Mouse (Mus musculus) layer of hippocampus, adult 11-12 months (tissue): ENCODE measurements around the gene Cyp4f13.

ENCODE experiments used
- DNase-seq: peaks from one replicate; pipeline ENCODE4 v3.0.0; 2022; ENCODE audit warnings: low spot score

Cyp4f13 gene

DNA sequence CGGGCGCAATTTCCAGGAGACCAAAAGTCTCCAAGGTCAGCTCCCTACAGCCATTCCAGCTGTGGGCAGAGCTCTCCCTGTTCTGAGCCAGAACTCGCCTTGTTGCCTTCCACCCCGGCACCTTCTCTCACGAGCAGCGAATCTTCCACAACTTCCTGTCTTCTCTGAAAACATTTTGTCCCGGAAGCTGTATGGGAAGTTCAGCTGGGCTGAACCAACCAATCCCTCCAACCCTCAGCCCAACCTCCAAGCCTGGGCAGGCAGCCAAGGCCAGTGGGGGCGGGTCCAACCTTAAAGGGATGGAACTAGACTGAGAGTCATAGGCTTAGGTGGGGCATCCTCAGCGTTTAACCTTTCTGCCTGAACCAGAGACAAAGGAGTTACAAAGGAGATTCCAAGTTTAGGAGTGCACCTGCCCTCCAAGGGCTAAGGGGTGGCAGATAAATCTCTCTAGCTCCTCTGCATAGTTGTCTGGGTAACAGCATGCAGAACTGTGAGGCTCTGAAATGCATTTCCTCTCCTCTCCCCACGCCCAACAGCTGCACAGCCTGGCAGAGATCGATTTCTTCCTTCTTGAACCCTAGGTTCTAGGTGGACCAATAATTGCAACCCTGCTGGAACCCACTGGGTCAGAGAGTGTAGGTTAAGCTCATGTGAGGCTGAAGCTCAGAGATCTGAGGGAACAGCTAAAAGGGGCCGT, at the start of gene Cyp4f13:
Gene Cyp4f13 (minus strand): TSS at position 188 of the 700 bp plus-strand sequence.
- peak; percentile 95 for DNase-seq

DNA sequence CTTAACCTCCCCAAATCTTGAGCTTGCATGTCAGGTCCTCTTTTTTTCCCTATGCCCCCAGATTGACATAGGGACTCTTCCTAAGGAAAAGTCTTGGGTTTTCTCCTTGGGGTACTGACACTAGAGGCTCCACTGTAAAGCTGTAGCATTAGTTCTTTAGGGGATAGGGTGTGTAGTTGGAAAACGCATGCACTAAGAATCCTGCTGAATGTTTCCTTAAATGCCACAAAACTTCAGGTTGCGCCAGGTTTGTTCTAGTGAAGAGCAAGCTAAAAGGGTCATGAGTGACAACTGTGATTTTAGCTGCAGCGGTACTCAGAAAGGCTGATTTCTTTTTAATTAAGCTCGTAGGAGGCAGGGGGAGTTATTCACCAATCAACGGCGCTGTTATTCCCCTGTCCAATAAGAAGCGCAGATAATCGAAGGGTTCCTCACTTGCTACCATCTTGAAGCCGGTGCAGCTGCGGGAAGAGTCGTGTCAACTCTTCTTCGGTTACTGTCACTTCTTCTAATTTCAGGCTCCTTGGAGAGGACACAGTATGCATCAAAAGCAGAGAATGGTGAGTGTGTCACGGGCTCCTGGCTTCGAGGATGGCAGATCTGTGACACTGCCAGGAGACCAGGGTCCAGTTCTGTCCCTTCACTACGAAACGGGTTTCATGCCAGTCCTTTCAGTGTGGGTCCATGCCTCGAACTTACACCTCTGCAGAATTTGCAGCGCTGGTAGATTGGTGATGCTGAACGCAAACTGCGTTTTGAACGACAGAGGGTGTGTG, 45.7 kb upstream of the Cyp4f13 start, which contains the start of gene Zfp952:
Gene Zfp952 (plus strand): TSS at position 431 of the 776 bp plus-strand sequence.
- DNase-seq = peak; percentile 94

DNA sequence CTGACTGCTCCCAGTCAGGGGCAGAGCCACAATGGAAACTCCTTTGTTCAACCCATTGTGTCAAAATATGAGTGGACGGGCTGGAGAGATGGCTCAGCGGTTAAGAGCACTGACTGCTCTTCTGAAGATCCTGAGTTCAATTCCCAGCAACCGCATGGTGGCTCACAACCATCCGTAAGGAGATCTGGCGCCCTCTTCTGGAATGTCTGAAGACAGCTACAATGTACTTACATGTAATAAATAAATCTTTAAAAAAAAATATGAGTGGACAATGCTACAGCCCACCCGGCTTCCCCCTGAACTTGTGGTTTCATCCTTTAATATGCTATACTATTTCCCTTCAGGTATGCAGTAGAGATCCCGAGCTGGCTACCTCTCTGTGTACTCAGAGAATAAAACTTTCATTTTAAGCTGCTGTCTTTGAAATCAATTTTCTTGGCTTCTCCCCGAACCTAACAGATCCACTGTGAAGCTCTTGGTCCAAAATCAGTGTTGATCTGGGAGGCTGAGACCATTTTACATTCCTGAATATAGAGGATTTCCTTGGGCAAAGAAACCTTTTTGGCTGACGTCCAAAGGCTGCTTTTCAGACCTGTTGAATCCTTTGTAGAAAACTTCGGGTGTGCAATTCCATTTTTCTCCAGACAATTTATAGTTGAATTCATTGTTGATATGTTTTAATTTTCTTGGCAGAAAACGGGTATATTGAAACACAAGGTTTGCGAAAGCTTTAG, 44.9 kb upstream of the Cyp4f13 start:
- no peak for DNase-seq

DNA sequence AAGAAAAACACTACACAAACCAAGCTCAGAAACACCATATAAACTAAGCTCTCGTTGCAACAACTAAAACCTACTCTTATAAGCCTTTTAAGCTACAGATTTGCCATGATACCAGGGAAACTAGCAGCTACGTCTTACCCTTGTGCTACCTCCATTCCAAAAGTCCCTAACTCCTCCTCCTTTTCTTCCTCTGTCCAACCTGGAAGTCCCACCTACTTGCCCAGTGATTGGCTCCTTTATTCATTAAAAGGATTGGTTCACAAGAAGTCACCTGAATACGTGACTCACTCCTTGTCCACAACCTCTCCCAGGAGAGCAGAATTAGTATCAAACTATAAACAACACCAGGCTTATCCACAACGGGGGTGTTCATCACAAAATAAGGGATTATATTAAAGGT, 39.1 kb upstream of the Cyp4f13 start:
- no peak for DNase-seq

DNA sequence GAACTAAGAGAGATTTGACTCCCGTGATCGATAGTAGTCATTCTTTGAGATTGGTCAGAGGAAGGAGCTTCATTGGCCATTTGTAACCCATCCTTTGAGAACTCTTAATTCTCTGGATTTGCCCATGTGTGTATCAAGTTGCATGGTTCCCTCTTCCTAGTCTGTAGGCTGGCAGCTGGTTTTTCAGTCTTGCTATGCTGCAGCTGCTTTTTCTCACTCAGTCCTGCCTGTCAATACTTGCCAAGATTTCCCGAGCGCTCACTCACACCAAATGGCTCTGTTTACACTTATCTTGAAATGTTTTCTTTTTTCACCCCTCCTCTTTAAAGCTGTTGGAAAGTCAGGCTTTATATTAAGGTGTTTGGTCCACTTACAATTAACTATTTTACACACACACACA, 34.2 kb upstream of the Cyp4f13 start:
- DNase-seq = no peak

DNA sequence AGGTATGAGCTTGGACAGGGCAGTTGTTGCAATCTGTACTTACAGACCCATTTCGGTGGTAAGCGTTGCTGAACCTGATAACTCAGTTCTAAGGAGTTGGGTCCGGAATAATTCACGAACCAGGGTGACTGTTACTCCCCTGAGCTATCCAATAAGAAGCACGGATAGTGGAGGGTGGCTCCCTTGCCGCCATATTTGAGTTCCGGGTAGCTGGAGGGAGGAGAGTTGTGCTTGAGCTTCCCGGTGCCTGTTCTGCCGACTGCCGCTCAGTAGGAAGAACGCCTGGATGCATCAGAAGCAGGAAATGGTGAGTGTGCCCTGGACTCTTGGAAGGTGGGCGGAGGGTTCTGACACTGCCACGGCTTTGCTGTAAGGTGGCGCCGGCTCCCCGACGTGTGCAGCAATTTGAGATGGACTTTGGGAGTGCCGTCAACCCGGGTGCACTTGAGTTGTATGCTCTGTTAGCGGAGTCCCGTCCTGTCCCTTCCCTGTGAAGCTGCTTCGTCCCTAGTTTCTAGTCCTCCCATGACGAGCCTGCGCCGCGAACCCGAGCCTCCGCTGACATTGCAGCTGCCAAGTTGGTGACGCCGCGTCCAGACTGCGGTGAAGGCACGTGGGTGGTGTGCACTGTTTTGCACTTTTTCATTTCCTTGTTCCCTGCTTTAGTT, 18.6 kb upstream of the Cyp4f13 start, which contains the start of gene Zfp472:
Gene Zfp472 (plus strand): TSS at position 192 of the 668 bp plus-strand sequence.
- peak; percentile 94 for DNase-seq

DNA sequence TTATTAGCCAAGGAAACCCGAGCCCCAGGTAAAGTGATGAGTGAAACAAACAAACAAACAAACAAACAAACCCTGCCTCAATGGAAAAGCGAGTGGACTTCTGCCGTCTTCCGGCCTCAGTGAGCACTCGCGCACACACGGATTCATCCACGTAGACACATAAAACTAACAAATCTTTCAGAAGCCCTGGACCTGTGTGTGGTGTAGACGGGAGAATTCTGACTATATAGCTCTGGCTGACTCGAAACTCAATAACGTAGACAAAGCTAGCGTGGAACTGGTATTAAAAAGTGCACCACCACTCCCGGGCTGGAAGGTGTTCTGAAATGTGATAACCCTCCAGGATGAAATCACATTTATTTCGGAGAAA, 18.0 kb upstream of the Cyp4f13 start:
- no peak for DNase-seq

DNA sequence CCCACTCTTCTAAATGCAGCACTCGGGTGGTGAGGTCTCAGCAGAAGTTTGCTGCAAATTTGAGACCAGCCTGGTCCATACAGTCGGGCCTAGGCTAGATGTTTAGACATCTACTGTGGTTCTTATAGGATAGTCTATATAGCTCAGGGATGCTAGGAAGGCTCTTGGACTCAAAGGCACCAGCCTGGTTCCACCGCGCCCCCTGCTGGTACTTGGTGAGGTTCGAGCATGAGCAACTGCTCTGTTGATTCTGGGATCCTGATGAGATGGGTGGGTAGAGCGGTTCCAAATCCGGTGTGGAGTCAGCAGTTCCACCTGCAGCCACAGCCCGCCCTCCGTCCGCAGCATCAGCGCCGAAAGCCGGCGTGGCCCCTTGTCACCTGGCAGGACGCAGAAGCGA, 4.2 kb upstream of the Cyp4f13 start:
- peak; percentile 91 for DNase-seq

DNA sequence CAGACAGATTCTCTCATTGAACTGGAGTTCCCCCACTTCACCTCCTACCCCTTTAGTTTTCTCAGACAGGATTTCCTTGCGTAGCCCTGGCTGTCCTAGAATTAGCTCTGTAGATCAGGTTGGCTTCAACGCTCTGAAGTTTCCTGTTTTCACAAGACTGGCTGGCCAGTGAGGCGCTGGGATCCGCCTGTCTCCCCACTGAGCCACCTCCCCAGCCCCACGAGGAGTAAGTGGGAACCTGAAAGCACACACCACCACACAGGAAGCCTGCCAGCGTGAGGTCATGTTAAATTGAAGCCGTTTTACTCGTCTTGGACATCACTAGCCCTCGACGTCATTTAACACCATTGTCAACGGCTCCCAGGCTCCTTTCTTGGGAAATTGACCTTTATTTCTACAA, 3.8 kb upstream of the Cyp4f13 start:
- DNase-seq = no peak

DNA sequence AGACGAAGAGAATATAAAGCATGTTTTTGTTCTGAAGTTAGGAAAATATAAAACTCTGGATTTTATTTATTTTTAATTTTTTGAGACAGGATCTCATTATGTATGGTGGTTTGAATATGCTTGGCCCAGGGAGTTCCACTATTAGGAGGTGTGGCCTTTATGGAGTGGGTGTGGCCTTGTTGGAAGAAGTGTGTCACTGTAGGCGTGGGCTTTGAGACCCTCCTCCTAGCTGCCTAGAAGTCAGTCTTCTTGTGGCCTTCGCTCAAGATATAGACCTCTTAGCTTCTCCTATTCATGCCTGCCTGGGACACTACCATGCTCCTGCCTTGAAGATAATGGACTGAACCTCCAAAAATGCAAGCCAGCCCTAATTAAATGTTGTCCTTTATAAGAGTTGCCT, 2.9 kb upstream of the Cyp4f13 start:
- DNase-seq = no peak

DNA sequence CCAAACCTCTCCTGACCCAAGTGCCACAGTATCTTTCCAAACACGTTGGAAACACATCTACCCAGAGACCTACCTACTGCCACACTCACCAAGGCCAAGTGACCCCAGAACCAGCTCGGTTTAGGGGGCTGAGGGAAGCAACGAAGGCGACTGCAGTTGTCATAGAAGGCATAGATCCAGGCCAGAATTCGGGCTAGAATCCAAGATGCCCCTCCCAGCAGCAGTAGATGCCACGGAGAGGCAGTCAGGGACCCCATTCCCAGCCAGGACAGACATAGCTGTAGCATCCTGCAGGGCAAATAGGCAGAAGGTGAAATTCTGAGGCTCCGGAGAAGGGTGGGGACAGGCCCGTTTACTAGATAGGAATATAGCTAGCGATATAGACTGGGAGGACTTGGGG, 486 bp downstream of the Cyp4f13 start:
- no peak for DNase-seq

DNA sequence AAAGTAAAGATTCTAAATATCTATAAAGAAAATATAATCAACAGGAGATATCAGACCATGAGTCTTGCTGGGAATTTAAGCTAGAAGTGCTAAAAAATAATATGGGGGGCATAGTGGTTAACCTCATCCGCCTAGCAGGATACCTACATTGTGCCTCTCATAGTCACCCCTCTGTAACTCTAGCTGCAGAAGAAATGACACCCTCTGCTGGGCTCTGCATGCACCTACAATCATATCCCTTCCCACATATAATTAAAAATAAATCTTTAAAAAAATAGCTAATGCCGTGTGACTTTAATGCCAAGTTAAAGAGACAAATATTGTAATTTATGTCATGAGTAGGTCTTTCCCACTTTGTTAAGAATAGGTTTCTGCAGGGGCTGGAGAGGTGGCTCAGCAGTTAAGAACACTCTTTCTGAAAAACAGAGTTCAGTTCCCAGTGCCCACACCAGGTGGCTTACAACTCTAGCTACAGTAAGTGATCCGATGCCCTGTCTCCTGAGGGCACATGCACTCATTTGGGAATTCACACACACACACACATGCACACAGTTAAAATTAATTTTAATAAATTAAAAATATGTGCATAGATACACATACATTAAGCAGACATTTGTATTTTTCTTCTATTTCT, 2.7 kb downstream of the Cyp4f13 start:
- DNase-seq = no peak

DNA sequence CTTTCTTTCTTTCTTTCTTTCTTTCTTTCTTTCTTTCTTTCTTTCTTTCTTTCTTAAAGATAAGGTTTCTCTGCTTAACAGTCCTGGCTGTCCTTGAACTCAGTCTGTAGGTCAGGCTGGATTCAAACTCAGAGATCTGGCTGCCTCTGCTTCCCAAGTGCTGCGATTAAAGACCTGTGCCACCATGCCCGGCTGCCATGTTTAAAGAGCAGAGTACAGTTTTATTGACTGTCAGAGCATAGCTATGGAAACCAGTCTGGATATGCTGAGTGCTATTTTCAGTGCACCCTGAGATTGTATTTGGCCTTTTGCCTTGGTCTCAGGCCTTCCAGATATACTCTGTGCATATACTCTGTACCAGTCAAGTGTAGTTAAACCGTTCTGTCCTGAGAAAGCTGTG, 3.5 kb downstream of the Cyp4f13 start:
- no peak for DNase-seq

DNA sequence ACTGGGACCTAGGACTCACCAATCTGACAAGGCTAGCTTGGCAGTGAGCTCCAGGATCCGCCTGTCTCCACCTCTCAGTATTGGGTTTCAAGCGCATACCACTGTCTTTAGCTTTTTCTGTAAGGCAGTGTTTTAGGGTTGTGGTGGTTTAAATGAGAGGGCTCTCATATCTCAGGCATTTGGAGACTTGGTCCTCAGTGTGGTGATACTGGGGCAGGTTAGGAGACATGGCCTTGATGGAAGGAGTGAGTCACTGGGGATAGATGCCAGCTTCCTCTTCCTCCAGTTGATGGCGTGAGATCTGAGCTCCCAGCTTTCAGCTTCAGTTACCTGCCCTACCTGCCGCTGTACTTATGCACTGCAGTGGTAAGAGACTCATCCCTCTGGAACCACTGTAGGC, 7.4 kb downstream of the Cyp4f13 start:
- DNase-seq = no peak

DNA sequence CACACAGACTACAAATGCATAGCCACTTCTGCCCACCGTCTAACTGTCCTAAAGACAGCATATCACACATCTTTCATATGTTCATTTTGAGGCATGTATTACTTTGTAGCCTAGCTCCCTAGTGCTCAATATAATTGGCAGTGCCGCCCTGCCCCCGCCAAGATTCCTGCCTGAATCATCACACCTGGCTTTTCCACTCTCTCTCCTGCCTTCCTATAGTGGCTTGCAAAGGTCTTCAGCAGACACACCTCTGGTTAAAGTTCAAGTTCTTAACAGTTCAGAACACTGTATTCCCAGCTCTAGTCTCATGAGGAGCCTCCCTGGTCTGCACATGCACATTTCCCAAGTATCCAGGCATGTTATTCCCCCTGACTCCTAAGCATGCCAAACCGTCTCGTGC, 19.4 kb downstream of the Cyp4f13 start:
- no peak for DNase-seq

DNA sequence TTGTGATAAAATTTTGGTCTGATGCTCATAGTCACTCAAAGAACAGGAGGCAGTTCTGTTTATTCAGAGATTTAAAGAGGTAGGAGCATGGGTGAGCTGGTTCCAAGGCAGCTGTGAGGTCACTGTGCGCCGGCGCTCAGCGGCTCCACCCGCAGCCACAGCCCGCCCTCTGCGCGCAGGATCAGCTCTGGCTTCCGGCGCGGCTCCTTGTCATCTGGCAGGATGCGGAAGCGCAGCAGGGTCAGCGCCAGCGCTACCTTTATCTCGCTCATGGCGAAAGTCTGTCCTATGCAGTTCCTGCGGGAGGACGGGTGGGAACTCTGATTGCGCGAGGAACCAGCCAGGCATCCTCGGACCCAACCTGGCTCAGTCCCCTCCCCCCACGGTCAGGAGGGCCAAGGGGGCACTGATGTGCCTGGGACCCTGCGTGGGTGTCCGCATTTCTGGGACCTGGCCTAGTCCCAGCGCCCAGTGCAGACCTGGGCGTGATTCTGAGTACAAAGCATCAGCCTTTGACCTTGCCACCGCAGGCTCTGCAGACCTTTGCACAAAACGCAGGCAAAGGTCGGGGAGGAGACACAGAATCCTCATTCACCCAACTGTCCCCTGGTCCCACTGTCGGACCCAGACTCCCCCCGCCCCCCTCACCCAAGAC, 22.4 kb downstream of the Cyp4f13 start:
- peak; percentile 65 for DNase-seq

DNA sequence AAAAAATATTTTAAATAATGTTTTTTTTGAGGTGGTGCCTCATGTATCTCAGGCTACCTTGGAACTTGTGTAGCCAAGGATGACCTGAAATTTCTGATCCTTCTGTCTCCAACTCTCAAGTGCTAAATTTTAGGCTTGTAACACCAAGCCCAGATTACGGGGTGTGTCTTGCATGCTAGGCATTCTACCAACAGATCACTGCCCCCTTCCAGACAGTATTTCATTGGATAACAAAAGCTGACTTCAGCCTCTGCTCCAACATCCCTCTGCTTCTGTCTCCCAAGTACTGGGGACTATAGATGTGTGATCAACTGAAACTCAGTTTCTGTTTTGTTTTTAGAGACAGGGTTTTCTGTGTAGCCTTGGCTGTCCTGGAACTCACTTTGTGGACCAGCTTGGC, 23.5 kb downstream of the Cyp4f13 start:
- no peak for DNase-seq

DNA sequence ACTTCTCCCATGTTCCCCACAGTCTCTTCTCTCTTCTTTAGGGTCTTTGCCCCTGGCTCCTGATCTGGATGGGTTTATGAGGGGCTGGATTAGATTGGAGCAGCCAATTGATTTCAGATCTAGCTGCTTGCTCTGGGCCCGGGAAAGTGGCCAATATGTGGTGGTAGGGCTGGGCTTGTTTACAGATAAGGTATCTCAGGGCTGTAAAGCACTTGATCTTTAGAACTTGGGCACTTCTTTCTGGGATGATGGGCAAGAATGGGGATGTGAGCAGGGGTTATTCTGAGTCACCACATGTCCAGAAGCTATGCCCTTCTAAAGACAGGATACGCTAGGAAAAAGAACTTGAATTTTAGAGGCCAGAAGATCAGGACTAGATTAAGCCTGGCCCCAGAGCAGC, 28.1 kb downstream of the Cyp4f13 start:
- no peak for DNase-seq

DNA sequence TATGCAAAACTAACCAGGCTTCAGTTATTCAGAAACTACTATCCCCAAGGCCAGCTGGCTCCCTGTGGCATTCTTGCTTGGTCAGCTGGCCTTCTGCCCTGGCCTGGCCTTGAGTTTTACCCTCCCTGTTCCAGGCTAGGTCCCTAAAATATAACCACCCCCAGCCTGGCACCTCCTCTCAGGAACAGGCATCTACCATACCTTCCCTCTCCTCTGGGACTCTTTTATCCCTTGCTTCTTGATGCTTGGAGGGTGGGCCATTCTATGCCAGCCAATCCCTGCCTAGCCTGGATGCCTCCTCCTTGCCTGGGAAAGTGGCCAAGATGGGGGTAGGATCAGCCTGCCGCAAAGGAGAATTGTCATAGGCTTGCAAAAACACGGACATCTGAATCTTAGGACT, 30.1 kb downstream of the Cyp4f13 start, which contains the start of gene Cyp4f14:
Gene Cyp4f14 (minus strand): TSS at position 212 of the 400 bp plus-strand sequence.
- no peak for DNase-seq

DNA sequence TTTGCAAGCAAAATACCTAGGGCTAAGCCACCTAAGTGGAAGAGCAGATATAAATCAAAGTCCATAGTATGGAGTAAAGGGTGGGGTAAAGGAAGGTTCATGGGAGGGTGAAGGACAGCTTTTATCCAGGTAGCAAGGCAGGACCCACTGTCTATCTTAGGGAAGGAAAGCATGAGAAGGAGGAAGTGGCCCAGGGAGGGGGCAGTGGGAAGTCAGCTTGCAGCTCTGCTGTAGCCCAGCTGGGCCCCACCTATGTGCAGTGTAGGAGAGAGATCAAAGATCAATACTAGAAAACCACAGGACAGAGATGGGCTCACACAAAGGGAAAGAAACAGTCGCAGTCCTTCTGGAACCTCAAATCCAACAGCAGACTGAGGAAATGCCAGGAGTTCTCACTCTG, 31.1 kb downstream of the Cyp4f13 start:
- DNase-seq = no peak

DNA sequence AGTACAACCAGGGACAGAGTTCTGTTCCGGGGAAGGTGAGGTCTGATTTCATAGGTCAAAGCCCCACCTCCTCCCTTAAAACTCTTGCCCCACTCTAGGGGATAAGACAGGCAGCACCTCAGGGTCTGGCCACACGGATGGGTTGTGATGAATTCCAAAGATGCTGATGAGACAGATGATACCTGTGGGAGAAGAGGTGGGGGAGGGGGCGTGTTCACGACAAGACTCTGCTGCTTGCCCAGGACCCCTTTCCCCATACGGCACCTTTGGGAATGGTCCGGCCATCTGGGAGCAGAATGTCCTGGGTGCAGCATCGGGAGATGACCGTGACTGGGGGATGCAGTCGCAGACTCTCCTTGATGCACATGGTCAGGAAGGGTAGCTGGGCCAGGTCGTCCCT, 41.0 kb downstream of the Cyp4f13 start:
- DNase-seq = no peak
